Mouse (Mus musculus) heart, postnatal 0 days (tissue): ENCODE results near the gene Itm2b.

Experiments used
- CTCF ChIP-seq: IDR thresholded peaks from 2 replicates; pipeline ENCODE4 v1.5.1; 2016; ENCODE audit warnings: antibody characterized with exemption, control low read depth, low read depth
- EP300 ChIP-seq: IDR thresholded peaks from 2 replicates; pipeline ENCODE4 v1.6.1; 2016; ENCODE audit warnings: antibody characterized with exemption, low read depth

DNA sequence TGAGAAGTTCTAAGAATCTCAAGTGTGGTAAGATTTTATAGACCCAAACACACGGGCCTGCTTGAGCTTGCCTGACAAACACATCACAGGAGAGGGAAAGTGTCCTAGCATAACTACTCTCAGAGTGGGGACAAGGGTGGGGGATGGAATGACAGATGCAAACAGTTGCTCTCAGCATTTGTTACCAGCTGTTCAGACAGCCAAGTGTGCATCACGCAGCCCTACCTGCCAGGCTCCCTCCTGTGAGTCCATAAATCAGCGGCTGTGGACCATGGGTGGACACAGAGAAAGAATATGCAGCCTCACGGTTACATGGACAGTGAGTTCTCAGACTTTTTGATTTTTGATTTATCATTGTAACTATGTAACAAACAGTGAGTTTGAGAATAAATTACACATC is 15.5 kb downstream of the Itm2b start:
- TF ChIP-seq CTCF: no peak
- no peak for TF ChIP-seq EP300
